Mouse (Mus musculus): Measurements from ENCODE around the gene Cep290. TPM values are rescaled to one million over a fixed set of nuclear protein-coding genes. Genes with fewer than 3 reads are reported as not detected.
A peak's percentile ranks its signal among the peaks of the same experiment; 100 is the strongest.

Gene Cep290
- 6.3 and 8.1 TPM in 2 replicates for polyA plus RNA-seq (2016; fragmentation: Nextera tagmentation; extraction: Ambion mirVana)

GRCm38 (mm10) chr10:100487097-100487978 is at the start of gene Cep290, which contains the start of gene Tmtc3:
Gene Cep290 (plus strand): TSS chr10:100487558.
Gene Tmtc3 (minus strand): TSS chr10:100487350.
- H3K27ac ChIP-seq: peak within 1 kb of the TSS; percentile 74; the same call in 1 of the 2 replicates
- H3K4me2 ChIP-seq (replicated peaks): peak within 1 kb of the TSS; percentile 80
- 0 out of 2 replicates have a peak, but pooled peaks cover 4% of the 10 kb centered on the region for H3K4me1 ChIP-seq
- H3K27me3 ChIP-seq: no peaks in the 10 kb centered on the region
- peak within 1 kb of the TSS; percentile 85 for H3K9ac ChIP-seq
- no peaks in the 10 kb centered on the region for H3K36me3 ChIP-seq
- H3K9me3 ChIP-seq (replicated peaks): no peaks in the 10 kb centered on the region
- WGBS: under 1% methylated on average over 63 of the region's 63 CpGs
- ATAC-seq (ENCODE audit: low FRiP score): peak; percentile 99
- peak within 1 kb of the TSS; percentile 83 for H3K4me3 ChIP-seq

- H3K9me3 ChIP-seq (replicated peaks): no peaks in the 10 kb centered on the region
- H3K4me1 ChIP-seq: no peaks in the 10 kb centered on the region
- no peak overlapping the region for H3K4me2 ChIP-seq (replicated peaks)
- ATAC-seq (ENCODE audit: low FRiP score): no peak
- no peak overlapping the region for H3K9ac ChIP-seq
- no peak overlapping the region for H3K27ac ChIP-seq
- peaks cover 20% of the 10 kb centered on the region for H3K36me3 ChIP-seq
- no peak overlapping the region for H3K4me3 ChIP-seq
- H3K27me3 ChIP-seq: no peaks in the 10 kb centered on the region
These were observed 38.0 kb upstream of the Cep290 start for GRCm38 (mm10) chr10:100449394-100449793.

GRCm38 (mm10) chr10:100460515-100460914 is 26.8 kb upstream of the Cep290 start:
- Histone ChIP-seq H3K4me1 (no peaks in the 10 kb centered on the region), H3K4me3 (no peak overlapping the region), H3K36me3 (peaks cover 26% of the 10 kb centered on the region), H3K27me3 (no peaks in the 10 kb centered on the region), H3K9me3 (replicated peaks) (no peaks in the 10 kb centered on the region), H3K27ac (no peak overlapping the region), H3K4me2 (replicated peaks) (no peak overlapping the region), H3K9ac (no peak overlapping the region)
- no peak for ATAC-seq (ENCODE audit: low FRiP score)

- 59% methylated on average over 3 of the region's 3 CpGs for WGBS
- no peak overlapping the region for H3K4me3 ChIP-seq
- H3K9me3 ChIP-seq (replicated peaks): no peaks in the 10 kb centered on the region
- no peaks in the 10 kb centered on the region for H3K4me1 ChIP-seq
- ATAC-seq (ENCODE audit: low FRiP score): no peak
- H3K27ac ChIP-seq: no peak overlapping the region
- no peak overlapping the region for H3K9ac ChIP-seq
- peaks cover 22% of the 10 kb centered on the region for H3K36me3 ChIP-seq
- H3K27me3 ChIP-seq: no peaks in the 10 kb centered on the region
- H3K4me2 ChIP-seq (replicated peaks): no peak overlapping the region
These were observed 12.3 kb upstream of the Cep290 start for GRCm38 (mm10) chr10:100475040-100475439.

GRCm38 (mm10) chr10:100479538-100479937 is 7.8 kb upstream of the Cep290 start:
- H3K9me3 ChIP-seq (replicated peaks): no peaks in the 10 kb centered on the region
- 95% methylated on average over 3 of the region's 3 CpGs for WGBS

GRCm38 (mm10) chr10:100486701-100487096 is 659 bp upstream of the Cep290 start:
- Histone ChIP-seq H3K27me3 (no peaks in the 10 kb centered on the region), H3K4me2 (replicated peaks) (peak overlapping the region; percentile 80), H3K36me3 (no peaks in the 10 kb centered on the region), H3K4me3 (peak overlapping the region; percentile 83), H3K27ac (peak overlapping the region; percentile 74; the same call in 1 of the 2 replicates), H3K4me1 (0 out of 2 replicates have a peak, but pooled peaks cover 4% of the 10 kb centered on the region), H3K9me3 (replicated peaks) (no peaks in the 10 kb centered on the region), H3K9ac (peak overlapping the region; percentile 85)
- WGBS: 0% methylated on average over 13 of the region's 13 CpGs
- no peak; the same call in none of the 2 replicates for ATAC-seq (ENCODE audit: low FRiP score)

More at GRCm38 (mm10) chr10:100479538-100479937, 7.8 kb upstream of the Cep290 start:
- no peaks in the 10 kb centered on the region for H3K4me1 ChIP-seq
- no peak overlapping the region for H3K4me3 ChIP-seq
- H3K27ac ChIP-seq: no peak overlapping the region
- H3K4me2 ChIP-seq (replicated peaks): no peak overlapping the region
- no peak overlapping the region for H3K9ac ChIP-seq
- H3K36me3 ChIP-seq: peaks cover 12% of the 10 kb centered on the region
- no peak for ATAC-seq (ENCODE audit: low FRiP score)
- H3K27me3 ChIP-seq: no peaks in the 10 kb centered on the region

DNA sequence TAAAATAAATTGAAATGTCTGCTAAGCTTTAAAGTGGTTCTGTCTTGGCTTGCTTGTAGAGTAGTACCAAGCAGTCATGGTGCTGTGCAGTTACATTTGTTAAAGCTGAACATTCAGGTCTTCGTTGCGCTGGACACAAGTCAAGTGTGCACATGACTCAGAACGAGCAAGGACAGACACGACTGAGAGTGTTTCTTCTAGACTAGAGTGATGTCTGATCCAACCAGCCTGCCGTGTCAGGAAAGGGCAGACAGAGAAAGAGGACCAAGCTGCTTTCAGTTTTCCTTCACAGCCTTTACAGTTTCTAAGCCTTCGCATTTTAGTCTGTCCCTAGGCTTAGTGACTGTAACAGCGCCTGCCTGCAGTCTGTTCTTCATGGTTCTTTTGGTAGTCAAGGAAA is 4.6 kb downstream of the Cep290 start:
- Histone ChIP-seq H3K27ac (no peak overlapping the region), H3K36me3 (peaks cover 19% of the 10 kb centered on the region), H3K4me1 (0 out of 2 replicates have a peak, but pooled peaks cover 4% of the 10 kb centered on the region), H3K9ac (no peak overlapping the region), H3K27me3 (no peaks in the 10 kb centered on the region), H3K9me3 (replicated peaks) (no peaks in the 10 kb centered on the region), H3K4me2 (replicated peaks) (no peak overlapping the region), H3K4me3 (no peak overlapping the region)
- WGBS: 93% methylated on average over 7 of the region's 7 CpGs
- ATAC-seq (ENCODE audit: low FRiP score): no peak

GRCm38 (mm10) chr10:100498309-100498708 is 11.0 kb downstream of the Cep290 start:
- Histone ChIP-seq H3K4me2 (replicated peaks) (no peak overlapping the region), H3K9me3 (replicated peaks) (no peaks in the 10 kb centered on the region), H3K27ac (no peak overlapping the region), H3K9ac (no peak overlapping the region), H3K4me3 (no peak overlapping the region), H3K27me3 (no peaks in the 10 kb centered on the region), H3K36me3 (peaks cover 32% of the 10 kb centered on the region), H3K4me1 (no peaks in the 10 kb centered on the region)
- WGBS: 91% methylated on average over 3 of the region's 3 CpGs
- no peak for ATAC-seq (ENCODE audit: low FRiP score)

DNA sequence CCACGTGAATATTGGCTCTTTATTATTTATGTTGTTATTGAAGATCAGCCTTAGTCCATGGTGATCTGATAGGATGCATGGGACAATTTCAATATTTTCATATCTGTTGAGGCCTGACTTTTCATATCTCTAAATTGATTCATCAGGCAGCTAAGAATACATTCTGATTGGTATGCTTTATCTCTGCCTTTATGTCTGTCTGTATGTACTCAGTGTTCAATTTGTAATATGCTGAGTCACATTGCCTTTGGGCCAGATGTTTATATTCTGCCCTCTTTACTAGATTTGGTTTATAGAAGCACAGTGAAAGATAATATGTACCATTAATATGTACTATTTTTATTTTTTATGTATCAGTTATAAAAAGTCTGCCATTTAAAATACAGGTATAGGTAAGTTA is 20.8 kb downstream of the Cep290 start:
- ATAC-seq (ENCODE audit: low FRiP score): no peak
- WGBS: 91% methylated on average over 1 of the region's 1 CpGs
- peaks cover 13% of the 10 kb centered on the region; the same call in 1 of the 2 replicates for H3K36me3 ChIP-seq
- no peaks in the 10 kb centered on the region for H3K4me1 ChIP-seq
- no peak overlapping the region for H3K9ac ChIP-seq
- H3K27me3 ChIP-seq: no peaks in the 10 kb centered on the region
- no peak overlapping the region for H3K4me2 ChIP-seq (replicated peaks)
- no peak overlapping the region for H3K27ac ChIP-seq
- no peaks in the 10 kb centered on the region for H3K9me3 ChIP-seq (replicated peaks)
- H3K4me3 ChIP-seq: no peak overlapping the region

DNA sequence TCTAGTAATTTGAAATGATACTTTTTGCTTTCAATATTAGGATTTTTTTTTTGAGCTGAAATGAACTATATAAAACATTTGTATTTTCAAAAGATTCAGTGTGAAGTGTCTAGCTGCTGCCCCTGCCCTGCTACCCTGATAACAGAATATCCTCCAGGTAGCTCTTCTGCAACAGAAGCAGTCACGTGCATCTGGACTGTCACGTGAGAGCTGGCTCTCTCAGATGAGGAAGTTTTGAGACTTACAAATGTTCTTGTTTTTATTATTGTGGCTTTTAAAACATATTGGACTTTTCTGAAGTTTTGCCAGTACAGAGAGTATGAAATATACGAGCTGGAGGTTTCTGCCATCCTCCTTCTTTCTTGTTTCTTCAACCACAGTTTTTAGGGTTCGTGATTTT is 34.3 kb downstream of the Cep290 start:
- Histone ChIP-seq H3K4me3 (no peak overlapping the region), H3K27me3 (no peaks in the 10 kb centered on the region), H3K9ac (no peak overlapping the region), H3K4me2 (replicated peaks) (no peak overlapping the region), H3K36me3 (peaks cover 18% of the 10 kb centered on the region; the same call in 1 of the 2 replicates), H3K4me1 (no peaks in the 10 kb centered on the region), H3K9me3 (replicated peaks) (no peaks in the 10 kb centered on the region), H3K27ac (no peak overlapping the region)
- 90% methylated on average over 4 of the region's 4 CpGs for WGBS
- no peak for ATAC-seq (ENCODE audit: low FRiP score)

DNA sequence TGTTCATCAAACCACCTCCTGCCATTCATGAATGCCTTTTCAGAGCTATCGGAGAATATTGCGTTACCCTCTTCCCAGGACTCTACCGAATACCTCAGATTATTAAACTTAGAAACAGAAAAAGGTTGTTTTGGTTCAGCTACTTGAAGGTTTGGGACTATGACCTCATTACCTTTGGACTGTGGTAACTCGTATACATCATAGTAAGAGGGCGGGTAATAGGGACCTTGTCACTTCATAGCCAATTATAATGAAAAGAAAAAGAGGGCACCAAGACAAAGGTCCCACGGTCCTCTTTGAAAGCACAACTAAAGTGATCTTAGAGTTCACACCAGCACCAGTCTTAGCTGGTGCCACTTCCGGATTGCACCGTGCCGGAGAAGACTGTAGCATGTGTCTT is 35.0 kb downstream of the Cep290 start:
- Histone ChIP-seq H3K9ac (no peak overlapping the region), H3K4me3 (no peak overlapping the region), H3K4me1 (no peaks in the 10 kb centered on the region), H3K4me2 (replicated peaks) (no peak overlapping the region), H3K27ac (no peak overlapping the region), H3K36me3 (peaks cover 18% of the 10 kb centered on the region; the same call in 1 of the 2 replicates), H3K27me3 (no peaks in the 10 kb centered on the region), H3K9me3 (replicated peaks) (no peaks in the 10 kb centered on the region)
- WGBS: 87% methylated on average over 9 of the region's 9 CpGs
- ATAC-seq (ENCODE audit: low FRiP score): no peak

DNA sequence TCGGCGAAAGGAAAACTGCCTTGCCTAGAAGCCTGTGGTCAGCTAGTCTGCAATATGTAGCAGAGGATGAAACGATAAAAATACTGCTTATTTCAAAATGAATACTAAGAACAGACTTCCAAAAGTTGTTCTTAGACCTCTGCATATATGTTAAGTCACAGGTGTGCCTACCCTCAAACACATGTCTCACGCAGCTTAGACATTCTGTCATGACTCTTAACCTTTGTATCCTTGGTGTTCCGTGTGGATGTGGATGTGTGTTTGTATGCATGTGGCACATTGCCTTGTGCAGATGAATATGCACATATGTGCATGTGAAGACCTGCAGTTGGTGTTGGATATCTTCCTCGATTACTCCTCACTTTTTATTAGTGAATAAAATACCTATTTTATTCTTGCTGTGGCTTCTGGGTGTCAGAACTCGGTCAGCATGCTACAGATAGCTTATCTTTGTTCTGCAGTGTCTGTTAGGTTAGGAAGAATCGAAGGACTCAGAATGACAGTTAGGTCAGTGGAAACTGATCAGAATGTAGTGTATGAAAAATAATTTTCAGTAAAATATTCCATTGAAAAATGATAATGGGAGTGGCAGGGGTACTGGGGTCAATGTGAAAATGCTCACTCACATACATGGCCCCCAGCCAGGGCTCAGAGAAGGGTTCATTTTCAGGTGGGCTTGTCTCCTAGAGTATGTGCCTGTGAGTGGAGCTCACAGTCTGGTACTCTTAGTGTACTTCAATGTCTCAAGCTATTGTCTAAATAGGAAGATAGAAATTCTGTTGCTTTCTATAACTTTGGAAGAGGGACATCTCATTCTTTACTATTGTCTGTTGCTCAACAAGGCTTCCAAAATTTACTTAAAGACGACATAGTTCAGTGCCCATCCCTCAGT is 37.4 kb downstream of the Cep290 start:
- Histone ChIP-seq H3K4me2 (replicated peaks) (no peak overlapping the region), H3K27me3 (no peaks in the 10 kb centered on the region), H3K27ac (no peak overlapping the region), H3K36me3 (peaks cover 7% of the 10 kb centered on the region; the same call in 1 of the 2 replicates), H3K9me3 (replicated peaks) (no peaks in the 10 kb centered on the region), H3K9ac (no peak overlapping the region), H3K4me3 (no peak overlapping the region), H3K4me1 (no peaks in the 10 kb centered on the region)
- ATAC-seq (ENCODE audit: low FRiP score): no peak
- WGBS: 91% methylated on average over 9 of the region's 9 CpGs

All from hindbrain, embryonic 12.5 days (tissue).